Mouse (Mus musculus) brain, adult 10 weeks (tissue): ENCODE results near the gene Unc13c. TPM values are rescaled to one million over a fixed set of nuclear protein-coding genes. Genes with fewer than 3 reads are reported as not detected.

ENCODE experiments used
- polyA plus RNA-seq: library from polyadenylated mRNA; stranded (reverse); fragments of 350-450 nt; fragmentation: Illumina TruSeq; extraction: RNeasy Lipid Tissue Mini Kit (QIAGEN cat#74804); gene quantifications from one replicate; pipeline ENCODE4 v1.2.3, GENCODE M21; 2015; ENCODE audit warnings: low read depth, low replicate concordance

The Unc13c gene
- 21.7 TPM for polyA plus RNA-seq

DNA sequence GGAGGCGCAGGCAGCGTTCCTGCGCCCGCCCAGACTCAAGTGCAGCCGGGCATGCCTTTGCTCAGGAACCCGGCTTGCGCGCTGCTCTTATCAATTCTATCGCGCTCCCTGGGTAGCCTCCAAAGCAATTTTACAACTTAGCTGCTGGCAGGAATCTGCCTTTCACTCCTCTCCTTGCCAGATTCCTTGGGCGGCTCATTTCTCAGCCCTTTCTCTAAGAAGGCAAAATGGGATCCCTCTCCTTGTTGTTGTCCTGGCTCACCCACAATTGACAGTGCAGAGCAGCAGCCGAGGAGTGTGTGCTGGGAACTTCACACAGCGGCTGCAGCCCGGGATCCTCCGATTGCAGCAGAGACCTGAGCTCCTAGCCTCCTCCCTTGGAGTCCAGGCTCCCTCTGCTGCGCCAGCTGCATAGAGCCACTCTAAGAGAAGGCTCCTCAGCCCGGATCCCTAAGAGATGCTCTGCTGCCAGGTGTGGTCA, at the start of gene Unc13c:
Gene Unc13c (minus strand): TSS at position 326 of the 481 bp plus-strand sequence.

Other genes starting within 250 kb of the Unc13c start
- gene Wdr72, start 141.4 kb upstream of the Unc13c start, polyA plus RNA-seq: 0.19 TPM